Mouse (Mus musculus) thymus, postnatal 10 days (tissue): ENCODE measurements around the gene Adprhl1.

Experiments used
- DNase-seq, 2 experiments: peaks; one replicate each; pipeline ENCODE4 v3.0.0; 2021; ENCODE audit warnings: low spot score in 2 of 2

Gene Adprhl1

GRCm38 (mm10) chr8:13229802-13230201, 24.2 kb downstream of the Adprhl1 start:
- no peak for DNase-seq

GRCm38 (mm10) chr8:13228923-13229610, 24.9 kb downstream of the Adprhl1 start:
- no peak for DNase-seq

- DNase-seq, result no peak
Observed at GRCm38 (mm10) chr8:13227184-13227583, 26.8 kb downstream of the Adprhl1 start.

GRCm38 (mm10) chr8:13226288-13226687, 27.7 kb downstream of the Adprhl1 start:
- DNase-seq, result no peak

GRCm38 (mm10) chr8:13224426-13224825, 29.5 kb downstream of the Adprhl1 start:
- DNase-seq, result no peak

- DNase-seq, result no peak
Observed at GRCm38 (mm10) chr8:13218441-13218840, 35.5 kb downstream of the Adprhl1 start.

GRCm38 (mm10) chr8:13217986-13218385, 36.0 kb downstream of the Adprhl1 start:
- DNase-seq, result no peak

- no peak for DNase-seq
Observed at GRCm38 (mm10) chr8:13217093-13217492, 36.9 kb downstream of the Adprhl1 start.

GRCm38 (mm10) chr8:13216386-13216785, 37.6 kb downstream of the Adprhl1 start:
- no peak for DNase-seq

GRCm38 (mm10) chr8:13213479-13214268, 40.3 kb downstream of the Adprhl1 start:
- DNase-seq, result peak; percentile 87 to 92

GRCm38 (mm10) chr8:13209770-13210169, 44.2 kb downstream of the Adprhl1 start:
- no peak for DNase-seq

GRCm38 (mm10) chr8:13208627-13209355, 45.2 kb downstream of the Adprhl1 start:
- no peak for DNase-seq

- DNase-seq, result no peak
Observed at GRCm38 (mm10) chr8:13206290-13206689, 47.7 kb downstream of the Adprhl1 start.

- DNase-seq, result no peak
Observed at GRCm38 (mm10) chr8:13205311-13205710, 48.7 kb downstream of the Adprhl1 start.

- no peak for DNase-seq
Observed at GRCm38 (mm10) chr8:13204371-13205140, 49.4 kb downstream of the Adprhl1 start.

- peak in 1 of 2 experiments; percentile 18 for DNase-seq
Observed at GRCm38 (mm10) chr8:13203472-13203871, 50.5 kb downstream of the Adprhl1 start.

GRCm38 (mm10) chr8:13202806-13203205, 51.2 kb downstream of the Adprhl1 start:
- DNase-seq, result no peak

- no peak for DNase-seq
Observed at GRCm38 (mm10) chr8:13202041-13202440, 51.9 kb downstream of the Adprhl1 start.

GRCm38 (mm10) chr8:13201013-13201334, 53.0 kb downstream of the Adprhl1 start:
- no peak for DNase-seq

GRCm38 (mm10) chr8:13200301-13201012, 53.5 kb downstream of the Adprhl1 start, which contains the start of gene Grtp1:
TSS of gene Grtp1 (minus strand) at chr8:13200620.
- peak in 1 of 2 experiments; percentile 38 for DNase-seq
